Mouse (Mus musculus) limb, embryonic 14.5 days (tissue): Measurements from ENCODE around the gene Crtac1. TPM values are rescaled to one million over a fixed set of nuclear protein-coding genes. Genes with fewer than 3 reads are reported as not detected.

Experiments
- ATAC-seq: fragments of 200-750 bp; cut with Nextera tagmentation; 2 replicates; pipeline ENCODE4 v1.8.0; 2017; ENCODE audit warnings: low read depth, moderate number of reproducible peaks, moderate TSS enrichment; ENCODE audit not compliant: low FRiP score
- DNase-seq: peaks from one replicate; pipeline ENCODE4 v3.0.0-alpha.2; 2015; ENCODE audit warnings: low spot score
- H3K27ac ChIP-seq: fragments of 300-500 bp; sonication (generic); replicated peaks from 2 replicates; pipeline ENCODE4 v1.5.1; 2014; ENCODE audit warnings: low read depth, mild to moderate bottlenecking, low read length, moderate library complexity, mixed read lengths
- H3K27me3 ChIP-seq: fragments of 300-500 bp; sonication (generic); 2 replicates; pipeline ENCODE4 v1.6.1; 2014; ENCODE audit warnings: low read length, mixed read lengths; ENCODE audit not compliant: control insufficient read depth, insufficient read depth
- H3K36me3 ChIP-seq: fragments of 300-500 bp; sonication (generic); 2 replicates; pipeline ENCODE4 v1.6.1; 2014; ENCODE audit warnings: mild to moderate bottlenecking, low read length, moderate library complexity, mixed read lengths; ENCODE audit not compliant: control insufficient read depth, insufficient read depth
- H3K4me1 ChIP-seq: fragments of 300-500 bp; sonication (generic); 2 replicates; pipeline ENCODE4 v1.6.1; 2014; ENCODE audit warnings: antibody characterized with exemption, low read length, mixed read lengths; ENCODE audit not compliant: control insufficient read depth, insufficient read depth
- H3K4me2 ChIP-seq: fragments of 300-500 bp; sonication (generic); replicated peaks from 2 replicates; pipeline ENCODE4 v1.6.1; 2014; ENCODE audit warnings: low read depth, mild to moderate bottlenecking, low read length, moderate library complexity; ENCODE audit not compliant: severe bottlenecking
- H3K4me3 ChIP-seq: fragments of 300-500 bp; sonication (generic); replicated peaks from 2 replicates; pipeline ENCODE4 v1.5.1; 2014; ENCODE audit warnings: low read length
- H3K9ac ChIP-seq: fragments of 300-500 bp; sonication (generic); 2 replicates; pipeline ENCODE4 v1.6.1; 2014; ENCODE audit warnings: mild to moderate bottlenecking, low read depth, low read length, moderate library complexity; ENCODE audit not compliant: severe bottlenecking
- H3K9me3 ChIP-seq: fragments of 300-500 bp; sonication (generic); 2 replicates; pipeline ENCODE4 v1.6.1; 2016; ENCODE audit warnings: low read length; ENCODE audit not compliant: control insufficient read depth
- POLR2A ChIP-seq: fragments of 200-500 bp; IDR thresholded peaks from 2 replicates; pipeline ENCODE4 v1.8.0; 2012; ENCODE audit warnings: inconsistent platforms, mild to moderate bottlenecking, moderate library complexity, borderline replicate concordance; ENCODE audit not compliant: insufficient read depth, insufficient read length; ENCODE audit errors: extremely low read depth
- WGBS: fragments of 180-500 bp; shearing (Covaris S2); extraction: QIAGEN DNeasy Blood & Tissue Kit; methylation state at CpG from one replicate; pipeline ENCODE4 v1.1.7; 2014; 5-methylcytosine and 5-hydroxymethylcytosine counted together
- polyA plus RNA-seq, 2 experiments: library from polyadenylated mRNA; depleted of rRNA in 1 of 2; stranded (reverse) in 1 of 2; unstranded in 1 of 2; fragments of >200 nt; fragmentation: Nextera tagmentation in 1 of 2; extraction: Ambion mirVana in 1 of 2; gene quantifications; 2 replicates each; pipeline versions ENCODE4 v1.2.1 to v1.2.3; 2012 to 2014

Crtac1 gene
- polyA plus RNA-seq, 2 experiments, result 3.1 to 3.4 TPM

- no peaks in the 10 kb centered on the region for H3K9me3 ChIP-seq
- 0 out of 2 replicates have a peak, but pooled peaks cover 12% of the 10 kb centered on the region for H3K27me3 ChIP-seq
- no peaks in the 10 kb centered on the region for H3K4me1 ChIP-seq
- no peak overlapping the region for H3K27ac ChIP-seq
- no peak for TF ChIP-seq POLR2A
- no peak overlapping the region for H3K4me3 ChIP-seq
- DNase-seq (no peak), ATAC-seq (no peak)
- H3K4me2 ChIP-seq, result no peak overlapping the region
- H3K9ac ChIP-seq, result no peak overlapping the region
- no peaks in the 10 kb centered on the region for H3K36me3 ChIP-seq
- 83% methylated on average over 15 of the region's 15 CpGs for WGBS
Measured at GRCm38 (mm10) chr19:42404364-42404763, 27.2 kb downstream of the Crtac1 start.

- no peak for ATAC-seq
- no peak overlapping the region for H3K4me3 ChIP-seq
- H3K9ac ChIP-seq, result no peak overlapping the region
- no peaks in the 10 kb centered on the region for H3K4me1 ChIP-seq
- no peak overlapping the region for H3K27ac ChIP-seq
- no peaks in the 10 kb centered on the region for H3K27me3 ChIP-seq
- H3K4me2 ChIP-seq, result no peak overlapping the region
- no peak for DNase-seq
- H3K9me3 ChIP-seq, result no peaks in the 10 kb centered on the region
- TF ChIP-seq POLR2A, result no peak
- H3K36me3 ChIP-seq, result no peaks in the 10 kb centered on the region
- WGBS, result 56% methylated on average over 3 of the region's 3 CpGs
Measured at GRCm38 (mm10) chr19:42399974-42400373, 31.6 kb downstream of the Crtac1 start.

GRCm38 (mm10) chr19:42397281-42397680, 34.3 kb downstream of the Crtac1 start:
- ATAC-seq, result no peak
- WGBS, result 18% methylated on average over 11 of the region's 11 CpGs
- H3K9ac ChIP-seq, result no peak overlapping the region

GRCm38 (mm10) chr19:42394848-42395534, 36.6 kb downstream of the Crtac1 start:
- Histone ChIP-seq H3K4me2 (no peak overlapping the region), H3K36me3 (no peaks in the 10 kb centered on the region), H3K27me3 (no peaks in the 10 kb centered on the region), H3K4me3 (no peak overlapping the region), H3K9ac (no peak overlapping the region), H3K4me1 (no peaks in the 10 kb centered on the region), H3K9me3 (no peaks in the 10 kb centered on the region), H3K27ac (no peak overlapping the region)
- no peak for ATAC-seq
- DNase-seq, result no peak
- no peak for TF ChIP-seq POLR2A
- 78% methylated on average over 2 of the region's 2 CpGs for WGBS

More at GRCm38 (mm10) chr19:42397281-42397680, 34.3 kb downstream of the Crtac1 start:
- Histone ChIP-seq H3K9me3 (no peaks in the 10 kb centered on the region), H3K4me1 (no peaks in the 10 kb centered on the region), H3K27ac (no peak overlapping the region), H3K36me3 (no peaks in the 10 kb centered on the region), H3K27me3 (no peaks in the 10 kb centered on the region), H3K4me3 (no peak overlapping the region), H3K4me2 (no peak overlapping the region)
- TF ChIP-seq POLR2A, result no peak
- DNase-seq, result peak; percentile 64

- DNase-seq, result no peak
- H3K4me2 ChIP-seq, result no peak overlapping the region
- H3K4me1 ChIP-seq, result no peaks in the 10 kb centered on the region
- no peaks in the 10 kb centered on the region for H3K27me3 ChIP-seq
- H3K9ac ChIP-seq, result no peak overlapping the region
- no peak overlapping the region for H3K4me3 ChIP-seq
- no peak for ATAC-seq
- H3K36me3 ChIP-seq, result no peaks in the 10 kb centered on the region
- H3K9me3 ChIP-seq, result no peaks in the 10 kb centered on the region
- no peak overlapping the region for H3K27ac ChIP-seq
- WGBS, result 76% methylated on average over 4 of the region's 4 CpGs
- no peak for TF ChIP-seq POLR2A
Measured at GRCm38 (mm10) chr19:42393920-42394319, 37.7 kb downstream of the Crtac1 start.
